Mouse (Mus musculus) megakaryocyte, embryonic 14.5 days (primary cell): ENCODE data around the gene Timeless. TPM values are rescaled to one million over a fixed set of nuclear protein-coding genes. Genes with fewer than 3 reads are reported as not detected.
"Not testable (repeated sequence)": the region's sequence is repeated elsewhere in the genome, so short reads cannot be mapped to it uniquely, and the experiment has no call there.

Experiments
- H3K27me3 ChIP-seq: replicated peaks from 2 replicates; pipeline ENCODE3; 2012; ENCODE audit warnings: inconsistent platforms
- H3K36me3 ChIP-seq: replicated peaks from 2 replicates; pipeline ENCODE3; 2012; ENCODE audit warnings: low read length, inconsistent platforms, mixed read lengths
- H3K4me1 ChIP-seq: 2 replicates; pipeline ENCODE4 v1.6.1; 2012; ENCODE audit warnings: inconsistent platforms
- H3K4me3 ChIP-seq: replicated peaks from 2 replicates; pipeline ENCODE3; 2012; ENCODE audit warnings: moderate library complexity, mild to moderate bottlenecking, inconsistent platforms
- H3K9me3 ChIP-seq: 2 replicates; pipeline ENCODE4 v1.6.1; 2012; ENCODE audit warnings: inconsistent platforms
- FLI1 ChIP-seq: IDR thresholded peaks from 2 replicates; pipeline ENCODE4 v1.6.1; 2012; ENCODE audit warnings: low read length, inconsistent platforms, mixed read lengths
- GATA1 ChIP-seq: IDR thresholded peaks from 3 replicates; pipeline ENCODE4 v1.6.1; 2012; ENCODE audit warnings: mixed read lengths, low read length, inconsistent platforms, borderline replicate concordance
- polyA plus RNA-seq: library from polyadenylated mRNA; stranded (reverse); fragments of >175 nt; gene quantifications from 2 replicates; pipeline ENCODE4 v1.2.3, GENCODE M21; 2012; ENCODE audit warnings: low replicate concordance; ENCODE audit not compliant: insufficient read depth

The Timeless gene
- 2.2 and 8.3 TPM in 2 replicates for polyA plus RNA-seq

GRCm38 (mm10) chr10:128231697-128232419, at the start of gene Timeless:
Timeless (plus strand) TSS chr10:128232065.
- peaks cover 2% of the 10 kb centered on the region for H3K27me3 ChIP-seq
- H3K4me1 ChIP-seq, result peaks cover 29% of the 10 kb centered on the region

GRCm38 (mm10) chr10:128184296-128184695, 47.6 kb upstream of the Timeless start:
- no peaks in the 10 kb centered on the region for H3K36me3 ChIP-seq
- TF ChIP-seq FLI1 (no peak), GATA1 (no peak)
- no peaks in the 10 kb centered on the region for H3K9me3 ChIP-seq
- H3K4me3 ChIP-seq, result no peak overlapping the region
- peaks cover 39% of the 10 kb centered on the region for H3K4me1 ChIP-seq
- no peaks in the 10 kb centered on the region for H3K27me3 ChIP-seq

More at GRCm38 (mm10) chr10:128231697-128232419, at the start of gene Timeless:
- TF ChIP-seq FLI1, result no peak
- TF ChIP-seq GATA1, result no peak
- Histone ChIP-seq H3K9me3 (no peaks in the 10 kb centered on the region), H3K4me3 (peak within 1 kb of the TSS; percentile 96), H3K36me3 (peaks cover 2% of the 10 kb centered on the region)

GRCm38 (mm10) chr10:128185277-128185940, 46.5 kb upstream of the Timeless start:
- H3K36me3 ChIP-seq, result no peaks in the 10 kb centered on the region
- no peak overlapping the region for H3K4me3 ChIP-seq
- H3K9me3 ChIP-seq, result no peaks in the 10 kb centered on the region
- no peak for TF ChIP-seq FLI1
- TF ChIP-seq GATA1, result no peak
- H3K4me1 ChIP-seq, result peaks cover 30% of the 10 kb centered on the region
- peaks cover 2% of the 10 kb centered on the region for H3K27me3 ChIP-seq

GRCm38 (mm10) chr10:128185959-128186358, 45.9 kb upstream of the Timeless start:
- Histone ChIP-seq H3K27me3 (peaks cover 2% of the 10 kb centered on the region), H3K9me3 (no peaks in the 10 kb centered on the region), H3K36me3 (no peaks in the 10 kb centered on the region), H3K4me3 (no peak overlapping the region), H3K4me1 (peaks cover 30% of the 10 kb centered on the region)
- TF ChIP-seq GATA1, result no peak
- no peak for TF ChIP-seq FLI1

- no peak overlapping the region for H3K4me3 ChIP-seq
- H3K9me3 ChIP-seq, result no peaks in the 10 kb centered on the region
- TF ChIP-seq GATA1, result no peak
- no peak for TF ChIP-seq FLI1
- peaks cover 35% of the 10 kb centered on the region for H3K4me1 ChIP-seq
- H3K36me3 ChIP-seq, result no peaks in the 10 kb centered on the region
- peaks cover 7% of the 10 kb centered on the region for H3K27me3 ChIP-seq
These were observed 44.7 kb upstream of the Timeless start for GRCm38 (mm10) chr10:128187181-128187605.

DNA sequence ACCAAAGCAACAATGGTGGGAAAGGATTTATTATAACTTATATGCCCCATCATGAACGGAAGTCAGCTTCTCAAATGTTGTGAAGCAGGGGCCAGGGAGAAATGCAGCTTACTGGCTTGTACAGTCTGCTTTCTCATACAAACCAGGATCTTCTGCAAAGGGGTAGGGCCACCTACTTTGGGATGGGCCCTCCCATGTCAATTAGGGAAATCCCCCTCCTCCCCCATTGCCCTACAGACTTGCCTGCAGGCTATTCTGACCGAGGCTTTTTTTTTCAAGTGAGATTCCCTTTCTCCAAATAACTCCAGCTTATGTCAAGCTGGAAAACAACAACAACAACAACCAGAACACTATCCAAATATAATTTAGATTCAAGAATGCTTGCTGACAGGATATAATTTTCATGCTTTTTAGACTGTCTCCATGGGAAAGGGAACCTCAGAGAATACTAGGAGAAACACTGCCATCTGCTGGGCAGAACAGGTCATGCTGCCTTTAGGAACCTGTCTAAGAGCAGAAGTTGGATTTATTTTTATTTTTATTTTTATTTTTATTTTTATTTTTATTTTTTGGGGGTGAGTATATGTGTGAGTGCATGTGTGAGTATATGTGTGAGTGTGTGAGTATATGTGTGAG, 43.5 kb upstream of the Timeless start:
- no peak overlapping the region for H3K4me3 ChIP-seq
- peaks cover 26% of the 10 kb centered on the region for H3K4me1 ChIP-seq
- no peaks in the 10 kb centered on the region for H3K36me3 ChIP-seq
- TF ChIP-seq GATA1 (no peak), FLI1 (no peak)
- peaks cover 10% of the 10 kb centered on the region for H3K27me3 ChIP-seq
- no peaks in the 10 kb centered on the region for H3K9me3 ChIP-seq

DNA sequence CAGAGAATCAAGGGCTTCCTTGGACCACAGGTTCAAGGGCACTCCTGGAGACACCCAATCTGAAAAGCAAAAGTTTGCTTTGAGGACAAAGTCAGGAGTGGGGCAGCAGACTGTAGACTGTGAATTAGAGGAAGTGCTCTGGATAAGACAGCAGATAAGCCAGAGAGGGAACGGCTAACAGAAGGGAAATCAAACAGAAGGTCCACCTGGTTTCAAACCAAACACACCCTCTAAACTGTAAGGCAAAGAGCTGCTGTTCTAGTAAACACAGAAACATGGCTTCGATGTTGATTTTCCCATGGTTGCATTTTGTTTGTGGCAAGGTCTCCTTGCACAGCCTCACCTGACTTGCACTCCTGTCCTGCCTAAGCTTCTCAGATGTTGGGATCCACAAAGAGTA, 40.4 kb upstream of the Timeless start:
- Histone ChIP-seq H3K4me1 (peaks cover 35% of the 10 kb centered on the region), H3K36me3 (no peaks in the 10 kb centered on the region), H3K27me3 (peaks cover 32% of the 10 kb centered on the region), H3K4me3 (no peak overlapping the region), H3K9me3 (no peaks in the 10 kb centered on the region)
- TF ChIP-seq FLI1 (no peak), GATA1 (no peak)

DNA sequence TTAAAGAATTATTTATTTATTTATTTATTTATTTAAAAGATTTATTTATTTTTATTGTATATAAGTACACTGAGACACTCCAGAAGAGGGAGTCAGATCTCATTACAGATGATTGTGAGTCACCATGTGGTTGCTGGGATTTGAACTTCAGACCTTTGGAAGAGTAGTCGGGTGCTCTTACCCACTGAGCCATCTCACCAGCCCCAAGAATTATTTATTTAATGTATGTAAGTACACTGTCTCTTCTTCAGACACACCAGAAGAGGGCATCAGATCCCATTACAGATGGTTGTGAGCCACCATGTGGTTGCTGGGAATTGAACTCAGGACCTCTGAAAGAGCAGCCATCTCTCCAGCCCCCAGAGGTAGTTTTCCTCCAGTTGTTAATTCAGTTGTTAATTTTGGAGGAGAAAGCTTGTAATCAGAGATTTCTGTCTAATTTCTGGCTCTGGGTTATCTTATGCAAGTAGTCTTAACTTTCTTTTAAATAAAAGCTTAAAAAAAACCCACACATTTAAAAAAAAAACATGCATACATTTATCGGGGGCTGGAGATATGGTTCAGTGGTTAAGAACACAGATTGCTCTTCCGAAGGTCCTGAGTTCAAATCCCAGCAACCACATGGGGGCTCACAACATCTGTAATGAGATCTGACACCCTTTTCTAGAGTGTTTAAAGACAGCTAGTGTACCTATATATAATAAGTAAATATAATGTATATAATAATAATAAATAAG, 39.7 kb upstream of the Timeless start:
- not testable (repeated sequence) for H3K4me3 ChIP-seq, H3K9me3 ChIP-seq, H3K36me3 ChIP-seq
- Histone ChIP-seq H3K4me1 (peaks cover 32% of the 10 kb centered on the region), H3K27me3 (peaks cover 37% of the 10 kb centered on the region)

DNA sequence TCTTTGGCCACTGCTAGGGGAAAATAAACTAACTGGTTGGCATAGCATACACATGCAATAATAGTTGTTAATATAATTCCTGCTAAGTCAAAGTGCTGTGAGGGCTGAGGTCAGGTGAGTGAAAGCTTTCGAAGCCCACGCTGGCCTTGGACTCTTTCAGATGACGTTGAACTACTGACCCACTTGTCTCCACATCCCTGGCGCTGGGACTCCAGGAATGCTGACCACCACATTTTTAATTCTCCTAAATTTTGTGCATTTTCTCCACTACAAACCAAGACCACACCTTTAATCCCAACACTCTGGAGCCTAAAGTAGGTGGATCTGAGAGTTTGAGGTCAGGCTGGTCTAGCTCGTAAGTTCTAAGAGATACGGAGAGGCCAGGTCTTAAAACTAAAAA, 38.8 kb upstream of the Timeless start:
- H3K27me3 ChIP-seq, result peaks cover 37% of the 10 kb centered on the region
- TF ChIP-seq GATA1, result no peak
- no peak for TF ChIP-seq FLI1
- no peaks in the 10 kb centered on the region for H3K9me3 ChIP-seq
- no peaks in the 10 kb centered on the region for H3K36me3 ChIP-seq
- H3K4me1 ChIP-seq, result peaks cover 28% of the 10 kb centered on the region
- H3K4me3 ChIP-seq, result no peak overlapping the region
